ENCODE assay signal across 10 mouse cellular contexts in genomic region chr11:87949990-87950389, GRCm38 (mm10). TPM values are rescaled to one million over a fixed set of nuclear protein-coding genes. Genes with fewer than 3 reads are reported as not detected.
DNase-seq lines count a peak whose midpoint lies in the region; ATAC-seq and TF ChIP-seq lines count a peak whose summit lies in the region.
"Had no signal": no experiment of that assay in that cellular context is flagged by ENCODE, and none has a peak within 500 bp of the region (broad histone marks: within the 10 kb centered on the region; RNA-seq: fewer than 3 reads in every experiment).

No protein-coding gene starts in this region.

- 0% methylated on average over 2 of the region's 2 CpGs for WGBS in kidney, postnatal 0 days
- 0% methylated on average over 2 of the region's 2 CpGs for WGBS in thymus, adult 2 months

- H3K4me1 ChIP-seq in kidney, postnatal 0 days (replicated peaks; ENCODE audit: insufficient read depth, low read length), result no peaks in the 10 kb centered on the region
- H3K4me1 ChIP-seq in thymus, adult 2 months (replicated peaks; ENCODE audit: control insufficient read depth, insufficient read depth, low read length), result no peaks in the 10 kb centered on the region

- TF ChIP-seq CTCF in kidney, postnatal 0 days (IDR thresholded peaks at IDR 0.05; ENCODE audit: low read depth), result peak; percentile 63
- no peak for TF ChIP-seq CTCF in thymus, adult 2 months (IDR thresholded peaks at IDR 0.05; ENCODE audit: borderline replicate concordance, control insufficient read depth, extremely low read depth, insufficient read depth, low read length, poor library complexity)

- no peak overlapping the region for H3K4me2 ChIP-seq in kidney, postnatal 0 days (ENCODE audit: low read length)

- H3K9ac ChIP-seq in kidney, postnatal 0 days (ENCODE audit: low read depth, low read length), result no peak overlapping the region

- H3K27me3 ChIP-seq in kidney, postnatal 0 days (ENCODE audit: insufficient read depth, low read length), result no peaks in the 10 kb centered on the region
- no peaks in the 10 kb centered on the region for H3K27me3 ChIP-seq in thymus, adult 2 months (ENCODE audit: control insufficient read depth, insufficient read depth, low read length)

- no peak overlapping the region for H3K4me3 ChIP-seq in kidney, postnatal 0 days (replicated peaks; ENCODE audit: low read depth, low read length)
- no peak overlapping the region for H3K4me3 ChIP-seq in thymus, adult 2 months (ENCODE audit: control insufficient read depth, insufficient read depth, low read length)
- H3K4me3 ChIP-seq: hindbrain, embryonic 10.5 days had no signal

- no peak overlapping the region for H3K27ac ChIP-seq in kidney, postnatal 0 days
- H3K27ac ChIP-seq in thymus, adult 2 months (ENCODE audit: control insufficient read depth, insufficient read depth, low read length), result no peak overlapping the region
- H3K27ac ChIP-seq: hindbrain, embryonic 10.5 days had no signal

- H3K36me3 ChIP-seq in kidney, postnatal 0 days (ENCODE audit: insufficient read depth, low read length), result no peaks in the 10 kb centered on the region
- H3K36me3 ChIP-seq in thymus, adult 2 months (ENCODE audit: control insufficient read depth, insufficient read depth, low read length), result no peaks in the 10 kb centered on the region
- H3K36me3 ChIP-seq: hindbrain, embryonic 10.5 days had no signal

- ATAC-seq in kidney, postnatal 0 days (replicated peaks; ENCODE audit: low FRiP score, low read depth), result no peak

- peak; percentile 41 for DNase-seq in kidney, postnatal 0 days (ENCODE audit: low spot score)
- DNase-seq in kidney, postnatal 10 days, result no peak
- peak; percentile 16 for DNase-seq in thymus, adult 2 months
- no peak for DNase-seq in thymus, postnatal 14 days
- peak; percentile 60 for DNase-seq in embryo, embryonic 10 days (ENCODE audit: low spot score)
- no peak for DNase-seq in gastrocnemius, adult 8-10 months (ENCODE audit: low spot score in 2 of 2)
- no peak for DNase-seq in frontal cortex, postnatal 10 days (ENCODE audit: low spot score in 2 of 2)
- DNase-seq: gastrocnemius, postnatal 10 days had no signal

- no peaks in the 10 kb centered on the region for H3K9me3 ChIP-seq in kidney, postnatal 0 days (replicated peaks; ENCODE audit: low read length)
- H3K9me3 ChIP-seq: hindbrain, embryonic 10.5 days had no signal

- TF ChIP-seq POLR2A in thymus, adult 2 months (IDR thresholded peaks at IDR 0.05; ENCODE audit: control insufficient read depth, extremely low read depth, insufficient read depth, low read length, poor library complexity), result no peak

RNA-seq across cellular contexts. Expression of gene Olfr464, which starts 29.2 kb away (rescaled TPM):
- not detected in 2 replicates for polyA plus RNA-seq in kidney, postnatal 0 days (2015; fragmentation: Nextera tagmentation; extraction: Ambion mirVana)
- 0.27 and 0.28 TPM in 2 replicates for polyA plus RNA-seq in thymus, adult 2 months (2012; rRNA removed)
- total RNA-seq in gastrocnemius, adult 8-10 months (2022), result not detected
- total RNA-seq: gastrocnemius, postnatal 10 days had no signal
- polyA plus RNA-seq: hindbrain, embryonic 10.5 days had no signal

RNA-seq across cellular contexts. Expression of gene Dynll2, which starts 37.3 kb away (rescaled TPM):
- polyA plus RNA-seq in kidney, postnatal 0 days (2015; fragmentation: Nextera tagmentation; extraction: Ambion mirVana), result 24.0 and 24.7 TPM in 2 replicates
- 60.7 and 69.7 TPM in 2 replicates for polyA plus RNA-seq in thymus, adult 2 months (2012; rRNA removed)
- total RNA-seq in gastrocnemius, adult 8-10 months (2022), result 100 to 1,000 TPM; 201 to 320 (median 253) TPM

RNA-seq across cellular contexts. Expression of gene Olfr463, which starts 52.8 kb away (rescaled TPM):
- polyA plus RNA-seq in kidney, postnatal 0 days (2015; fragmentation: Nextera tagmentation; extraction: Ambion mirVana), result not detected in 2 replicates
- not detected in 2 replicates for polyA plus RNA-seq in thymus, adult 2 months (2012; rRNA removed)
- total RNA-seq in gastrocnemius, adult 8-10 months (2022), result not detected
- total RNA-seq: gastrocnemius, postnatal 10 days; left cerebral cortex, postnatal 25 days had no signal
- polyA plus RNA-seq: hindbrain, embryonic 10.5 days had no signal

RNA-seq across cellular contexts. Expression of gene Olfr462, which starts 57.9 kb away (rescaled TPM):
- polyA plus RNA-seq in kidney, postnatal 0 days (2015; fragmentation: Nextera tagmentation; extraction: Ambion mirVana), result not detected in 2 replicates
- not detected in 2 replicates for polyA plus RNA-seq in thymus, adult 2 months (2012; rRNA removed)
- total RNA-seq in gastrocnemius, adult 8-10 months (2022), result not detected
- total RNA-seq: gastrocnemius, postnatal 10 days; left cerebral cortex, postnatal 25 days had no signal
- polyA plus RNA-seq: hindbrain, embryonic 10.5 days had no signal

Comparison
In these comparisons a context has a peak if more than half of its experiments do, and no peak if none do; other contexts are left out.
1. DNase-seq: peak in kidney, postnatal 0 days (single experiment), thymus, adult 2 months (single experiment) and embryo, embryonic 10 days (single experiment); none in kidney, postnatal 10 days (single experiment), thymus, postnatal 14 days (single experiment), gastrocnemius, adult 8-10 months (0 of 2) and frontal cortex, postnatal 10 days (0 of 2).